Mouse (Mus musculus): ENCODE measurements around the gene A730061H03Rik.
A peak's percentile ranks its signal among the peaks of the same experiment; 100 is the strongest.

A730061H03Rik gene

GRCm38 (mm10) chr14:55560202-55561073 is at the start of gene A730061H03Rik:
Gene A730061H03Rik (minus strand): TSS chr14:55560406.
- peak; percentile 99 for DNase-seq (ENCODE audit: low spot score)

GRCm38 (mm10) chr14:55608339-55608738 is 48.1 kb upstream of the A730061H03Rik start:
- no peak for DNase-seq (ENCODE audit: low spot score)

GRCm38 (mm10) chr14:55605743-55606459 is 45.7 kb upstream of the A730061H03Rik start:
- DNase-seq (ENCODE audit: low spot score), result no peak

- no peak for DNase-seq (ENCODE audit: low spot score)
These were observed 44.6 kb upstream of the A730061H03Rik start for GRCm38 (mm10) chr14:55604823-55605222.

- peak; percentile 96 for DNase-seq (ENCODE audit: low spot score)
These were observed 43.7 kb upstream of the A730061H03Rik start for GRCm38 (mm10) chr14:55603633-55604576.

GRCm38 (mm10) chr14:55603271-55603632 is 43.0 kb upstream of the A730061H03Rik start, which contains the start of gene Irf9:
Gene Irf9 (plus strand): TSS chr14:55603571.
- no peak for DNase-seq (ENCODE audit: low spot score)

- DNase-seq (ENCODE audit: low spot score), result no peak
These were observed 38.5 kb upstream of the A730061H03Rik start for GRCm38 (mm10) chr14:55598521-55599390.

GRCm38 (mm10) chr14:55596036-55596690 is 36.0 kb upstream of the A730061H03Rik start:
- no peak for DNase-seq (ENCODE audit: low spot score)

GRCm38 (mm10) chr14:55592226-55592625 is 32.0 kb upstream of the A730061H03Rik start:
- DNase-seq (ENCODE audit: low spot score), result no peak

- peak; percentile 95 for DNase-seq (ENCODE audit: low spot score)
These were observed 31.2 kb upstream of the A730061H03Rik start, which contains the start of gene Rnf31 for GRCm38 (mm10) chr14:55591331-55591891. Gene Rnf31 (plus strand): TSS chr14:55591708.

- peak; percentile 98 for DNase-seq (ENCODE audit: low spot score)
These were observed 30.6 kb upstream of the A730061H03Rik start, which contains the start of gene Psme2 for GRCm38 (mm10) chr14:55590748-55591330. Gene Psme2 (minus strand): TSS chr14:55591113.

GRCm38 (mm10) chr14:55589771-55590448 is 29.7 kb upstream of the A730061H03Rik start:
- DNase-seq (ENCODE audit: low spot score), result no peak

GRCm38 (mm10) chr14:55589271-55589670 is 29.1 kb upstream of the A730061H03Rik start:
- DNase-seq (ENCODE audit: low spot score), result no peak

GRCm38 (mm10) chr14:55586149-55586548 is 25.9 kb upstream of the A730061H03Rik start:
- DNase-seq (ENCODE audit: low spot score), result no peak

GRCm38 (mm10) chr14:55585566-55585960 is 25.4 kb upstream of the A730061H03Rik start:
- DNase-seq (ENCODE audit: low spot score), result peak; percentile 79

GRCm38 (mm10) chr14:55584702-55585565 is 24.7 kb upstream of the A730061H03Rik start, which contains the start of gene Emc9:
Gene Emc9 (minus strand): TSS chr14:55585302.
- DNase-seq (ENCODE audit: low spot score), result peak; percentile 85

- no peak for DNase-seq (ENCODE audit: low spot score)
These were observed 24.1 kb upstream of the A730061H03Rik start for GRCm38 (mm10) chr14:55584303-55584701.

Data from yolk sac, embryonic 10.5 days (tissue).